Mouse (Mus musculus): Measurements from ENCODE around the gene Fam189a2. TPM values are rescaled to one million over a fixed set of nuclear protein-coding genes. Genes with fewer than 3 reads are reported as not detected.

Gene Fam189a2
- total RNA-seq (2023), result not detected in 2 replicates

GRCm38 (mm10) chr19:24030871-24031556 is at the start of gene Fam189a2:
TSS of gene Fam189a2 (minus strand) at chr19:24031019.

Other genes starting within 250 kb of the Fam189a2 start
- gene Tjp2, start 194.0 kb upstream of the Fam189a2 start, total RNA-seq (2023), result 1.3 and 2.5 TPM in 2 replicates
- 5.3 and 6.1 TPM in 2 replicates for gene Fxn, start 249.6 kb upstream of the Fam189a2 start, total RNA-seq (2023)

Measured in neutrophil, adult 65 days (primary cell).